Mouse (Mus musculus): Measurements from ENCODE around the gene Tctex1d2. TPM values are rescaled to one million over a fixed set of nuclear protein-coding genes. Genes with fewer than 3 reads are reported as not detected.

Gene Tctex1d2
- total RNA-seq, 2 experiments from 2014 or later, result 11.1 to 14.3 TPM

DNA sequence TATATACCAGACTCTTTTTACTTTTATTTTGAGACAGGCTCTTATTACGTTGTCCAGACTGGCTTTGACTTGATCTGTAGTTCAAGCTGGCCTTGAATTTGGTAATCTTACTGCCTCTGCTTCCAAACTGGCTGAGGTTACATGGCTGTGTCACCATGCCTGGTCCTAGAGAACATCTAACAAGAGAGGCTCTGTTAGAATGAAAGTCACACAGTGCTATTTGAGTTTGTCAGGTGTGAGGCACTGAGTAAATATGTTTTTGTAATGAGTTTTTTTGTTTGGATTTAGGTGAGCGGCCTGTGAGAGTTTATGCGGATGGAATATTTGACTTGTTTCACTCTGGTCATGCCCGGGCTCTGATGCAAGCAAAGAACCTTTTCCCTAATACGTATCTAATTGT, 42.2 kb downstream of the Tctex1d2 start:
- no peak for ATAC-seq (replicated peaks; ENCODE audit: low FRiP score, low TSS enrichment, poor library complexity, severe bottlenecking)

- no peak for ATAC-seq (replicated peaks; ENCODE audit: low FRiP score, low TSS enrichment, poor library complexity, severe bottlenecking)
These were observed 43.4 kb downstream of the Tctex1d2 start for GRCm38 (mm10) chr16:32462950-32463349.

DNA sequence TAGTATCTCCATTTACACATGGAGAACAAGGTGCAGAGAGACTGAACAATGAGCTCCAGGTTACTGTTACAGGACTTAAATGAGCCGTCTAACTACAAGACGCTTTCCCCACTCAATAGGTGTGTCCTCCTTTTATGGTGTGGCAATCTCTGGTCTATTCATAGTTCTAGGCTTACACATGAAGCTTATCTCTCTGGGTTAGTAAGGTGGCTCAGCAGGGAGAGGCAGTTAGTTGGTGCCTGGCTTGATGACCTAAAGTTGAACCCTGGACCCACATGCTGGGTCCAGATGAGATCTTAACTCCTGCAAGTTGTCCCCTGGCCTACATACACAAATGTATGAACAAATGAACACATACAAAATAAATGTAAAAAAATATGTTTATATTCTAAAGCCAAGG, 43.9 kb downstream of the Tctex1d2 start:
- peak; percentile 85 for ATAC-seq (replicated peaks; ENCODE audit: low FRiP score, low TSS enrichment, poor library complexity, severe bottlenecking)

DNA sequence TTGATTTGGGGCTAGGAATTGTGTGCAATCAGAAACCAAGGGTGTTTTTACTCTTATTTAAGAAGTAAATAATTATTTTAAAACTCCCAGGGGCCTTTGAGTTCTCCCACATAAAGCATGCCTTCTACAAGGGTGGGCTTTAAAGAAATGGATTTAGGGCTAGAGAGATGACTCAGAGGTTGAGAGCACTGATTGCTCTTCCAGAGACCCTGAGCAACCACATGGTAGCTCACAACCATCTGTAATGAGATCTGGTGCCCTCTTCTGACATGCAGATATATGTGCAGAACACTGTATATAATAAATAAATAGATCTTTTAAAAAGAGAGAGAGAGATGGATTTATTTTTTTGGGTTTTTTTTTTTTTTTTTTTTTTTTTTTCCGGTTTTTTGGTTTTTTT, 45.4 kb downstream of the Tctex1d2 start:
- no peak for ATAC-seq (replicated peaks; ENCODE audit: low FRiP score, low TSS enrichment, poor library complexity, severe bottlenecking)

- ATAC-seq (replicated peaks; ENCODE audit: low FRiP score, low TSS enrichment, poor library complexity, severe bottlenecking), result no peak
These were observed 49.0 kb downstream of the Tctex1d2 start for GRCm38 (mm10) chr16:32468488-32468887.

DNA sequence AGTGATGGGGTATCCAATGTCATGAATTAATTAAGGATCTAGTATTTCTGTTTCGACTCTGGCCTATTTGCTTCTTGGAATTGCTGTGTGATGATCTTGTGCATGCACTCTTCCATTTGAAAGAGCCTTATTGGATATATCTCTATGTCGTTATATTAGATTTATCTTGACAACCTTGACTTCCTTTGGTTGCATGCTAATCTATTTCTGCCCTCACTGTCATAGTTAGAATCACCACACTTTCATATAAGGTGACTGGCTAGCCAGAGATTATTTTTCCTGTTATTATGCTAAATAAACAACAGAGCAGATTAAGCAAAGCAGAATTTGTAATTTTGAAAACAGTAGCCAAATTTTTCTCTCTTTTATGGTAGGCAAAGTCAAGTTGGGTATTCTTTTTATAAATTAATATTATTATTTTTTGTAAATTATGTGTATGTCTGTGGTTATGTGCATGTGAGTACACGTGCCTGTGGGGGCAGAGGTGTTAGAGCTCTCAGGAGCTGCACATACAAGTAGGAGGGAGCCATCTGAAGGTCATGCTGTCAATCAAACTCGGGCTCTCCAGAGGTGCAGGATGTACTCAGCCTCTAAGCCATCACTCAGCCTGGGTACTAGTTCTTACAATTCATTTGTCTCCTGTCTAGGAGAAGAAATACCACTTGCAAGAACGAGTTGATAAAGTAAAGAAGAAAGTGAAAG, 50.1 kb downstream of the Tctex1d2 start:
- 0 out of 2 replicates have a peak, but pooled peaks have one; percentile 25 for ATAC-seq (replicated peaks; ENCODE audit: low FRiP score, low TSS enrichment, poor library complexity, severe bottlenecking)

GRCm38 (mm10) chr16:32472276-32473015, 52.9 kb downstream of the Tctex1d2 start:
- ATAC-seq (replicated peaks; ENCODE audit: low FRiP score, low TSS enrichment, poor library complexity, severe bottlenecking), result no peak

GRCm38 (mm10) chr16:32477315-32477714, 57.8 kb downstream of the Tctex1d2 start:
- no peak for ATAC-seq (replicated peaks; ENCODE audit: low FRiP score, low TSS enrichment, poor library complexity, severe bottlenecking)

Other genes with a start within 250 kb of the Tctex1d2 start
- 0.81 TPM in 1 of 2 replicates, not detected in the other for gene Bex6, start 239.9 kb upstream of the Tctex1d2 start, total RNA-seq (2014; fragmentation: Nextera tagmentation)
- 3.6 TPM in 1 of 2 replicates, not detected in the other for gene Bex6, start 239.9 kb upstream of the Tctex1d2 start, total RNA-seq (2017)
- 17.3 and 20.0 TPM in 2 replicates for gene Fbxo45, start 172.5 kb upstream of the Tctex1d2 start, total RNA-seq (2014; fragmentation: Nextera tagmentation)
- gene Fbxo45, start 172.5 kb upstream of the Tctex1d2 start, total RNA-seq (2017), result 19.4 and 26.9 TPM in 2 replicates
- 11.8 and 17.1 TPM in 2 replicates for gene Wdr53, start 172.5 kb upstream of the Tctex1d2 start, total RNA-seq (2014; fragmentation: Nextera tagmentation)
- gene Wdr53, start 172.5 kb upstream of the Tctex1d2 start, total RNA-seq (2017), result 15.9 and 21.6 TPM in 2 replicates
- not detected in 2 replicates for gene Smco1, start 148.2 kb upstream of the Tctex1d2 start, total RNA-seq (2014; fragmentation: Nextera tagmentation)
- gene Smco1, start 148.2 kb upstream of the Tctex1d2 start, total RNA-seq (2017), result not detected in 2 replicates
- gene Rnf168, start 142.2 kb upstream of the Tctex1d2 start, total RNA-seq (2014; fragmentation: Nextera tagmentation), result 23.4 and 23.8 TPM in 2 replicates
- gene Rnf168, start 142.2 kb upstream of the Tctex1d2 start, total RNA-seq (2017), result 44.0 and 60.6 TPM in 2 replicates
- 22.2 and 29.3 TPM in 2 replicates for gene Ubxn7, start 87.4 kb upstream of the Tctex1d2 start, total RNA-seq (2014; fragmentation: Nextera tagmentation)
- gene Ubxn7, start 87.4 kb upstream of the Tctex1d2 start, total RNA-seq (2017), result 32.3 and 32.7 TPM in 2 replicates
- gene Tm4sf19, start 19.2 kb upstream of the Tctex1d2 start, total RNA-seq (2014; fragmentation: Nextera tagmentation), result not detected in 2 replicates
- gene Tm4sf19, start 19.2 kb upstream of the Tctex1d2 start, total RNA-seq (2017), result not detected in 2 replicates
- 68.8 and 73.7 TPM in 2 replicates for gene Pcyt1a, start 11.2 kb downstream of the Tctex1d2 start, total RNA-seq (2014; fragmentation: Nextera tagmentation)
- gene Pcyt1a, start 11.2 kb downstream of the Tctex1d2 start, total RNA-seq (2017), result 69.0 and 78.2 TPM in 2 replicates
- 2.7 TPM in 1 of 2 replicates, not detected in the other for gene Slc51a, start 68.2 kb downstream of the Tctex1d2 start, total RNA-seq (2014; fragmentation: Nextera tagmentation)
- 0.53 and 1.3 TPM in 2 replicates for gene Slc51a, start 68.2 kb downstream of the Tctex1d2 start, total RNA-seq (2017)
- gene Zdhhc19, start 76.6 kb downstream of the Tctex1d2 start, total RNA-seq (2014; fragmentation: Nextera tagmentation), result 1.2 TPM in 1 of 2 replicates, not detected in the other
- gene Zdhhc19, start 76.6 kb downstream of the Tctex1d2 start, total RNA-seq (2017), result not detected in 2 replicates
- gene Tfrc, start 189.2 kb downstream of the Tctex1d2 start, total RNA-seq (2014; fragmentation: Nextera tagmentation), result 316 and 327 TPM in 2 replicates
- 261 and 333 TPM in 2 replicates for gene Tfrc, start 189.2 kb downstream of the Tctex1d2 start, total RNA-seq (2017)
- 45.7 and 54.4 TPM in 2 replicates for gene Tnk2, start 224.2 kb downstream of the Tctex1d2 start, total RNA-seq (2014; fragmentation: Nextera tagmentation)
- 27.7 and 28.6 TPM in 2 replicates for gene Tnk2, start 224.2 kb downstream of the Tctex1d2 start, total RNA-seq (2017)